Mouse (Mus musculus) kidney, embryonic 14.5 days (tissue): Measurements from ENCODE around the gene Oxnad1. TPM values are rescaled to one million over a fixed set of nuclear protein-coding genes. Genes with fewer than 3 reads are reported as not detected.
A peak's percentile ranks its signal among the peaks of the same experiment; 100 is the strongest.
"Not testable (repeated sequence)": the region's sequence is repeated elsewhere in the genome, so short reads cannot be mapped to it uniquely, and the experiment has no call there.

ENCODE experiments used
- ATAC-seq: fragments of 200-750 bp; cut with Nextera tagmentation; 2 replicates; pipeline ENCODE4 v1.8.0; 2017; ENCODE audit warnings: moderate number of reproducible peaks, mild to moderate bottlenecking, moderate TSS enrichment, moderate library complexity; ENCODE audit not compliant: low FRiP score, low TSS enrichment
- H3K27ac ChIP-seq: fragments of 300-500 bp; sonication (generic); 2 replicates; pipeline ENCODE4 v1.5.1; 2014; ENCODE audit warnings: low read depth, mild to moderate bottlenecking, low read length, moderate library complexity, mixed read lengths
- H3K27me3 ChIP-seq: fragments of 300-500 bp; sonication (generic); 2 replicates; pipeline ENCODE4 v1.6.1; 2014; ENCODE audit warnings: mild to moderate bottlenecking, low read length; ENCODE audit not compliant: control insufficient read depth, insufficient read depth
- H3K36me3 ChIP-seq: fragments of 300-500 bp; sonication (generic); 2 replicates; pipeline ENCODE4 v1.6.1; 2014; ENCODE audit warnings: low read length, mixed read lengths; ENCODE audit not compliant: control insufficient read depth, insufficient read depth
- H3K4me1 ChIP-seq: fragments of 300-500 bp; sonication (generic); 2 replicates; pipeline ENCODE4 v1.6.1; 2014; ENCODE audit warnings: low read length, mixed read lengths; ENCODE audit not compliant: control insufficient read depth, insufficient read depth
- H3K4me2 ChIP-seq: fragments of 300-500 bp; sonication (generic); replicated peaks from 2 replicates; pipeline ENCODE4 v1.6.1; 2014; ENCODE audit warnings: low read depth, mild to moderate bottlenecking, low read length
- H3K4me3 ChIP-seq: fragments of 300-500 bp; sonication (generic); 2 replicates; pipeline ENCODE4 v1.5.1; 2014; ENCODE audit warnings: mild to moderate bottlenecking, low read length
- H3K9ac ChIP-seq: fragments of 300-500 bp; sonication (generic); 2 replicates; pipeline ENCODE4 v1.6.1; 2014; ENCODE audit warnings: low read depth, mild to moderate bottlenecking, low read length, moderate library complexity
- H3K9me3 ChIP-seq: fragments of 300-500 bp; sonication (generic); 2 replicates; pipeline ENCODE4 v1.6.1; 2016; ENCODE audit warnings: low read length; ENCODE audit not compliant: control insufficient read depth
- WGBS: fragments of 180-500 bp; shearing (Covaris S2); extraction: QIAGEN DNeasy Blood & Tissue Kit; methylation state at CpG from one replicate; pipeline ENCODE4 v1.1.7; 2014; 5-methylcytosine and 5-hydroxymethylcytosine counted together
- polyA plus RNA-seq: library from polyadenylated mRNA; unstranded; fragments of >200 nt; fragmentation: Nextera tagmentation; extraction: Ambion mirVana; gene quantifications from 2 replicates; pipeline ENCODE4 v1.2.1, GENCODE M21; 2014

The Oxnad1 gene
- polyA plus RNA-seq, 1 experiment from 2014 or later = 33.6 TPM

GRCm38 (mm10) chr14:32083466-32083865 is 1.7 kb upstream of the Oxnad1 start:
- H3K27me3 ChIP-seq = no peaks in the 10 kb centered on the region
- WGBS = 88% methylated on average over 2 of the region's 2 CpGs
- no peak for ATAC-seq

GRCm38 (mm10) chr14:32085486-32086201 is 470 bp downstream of the Oxnad1 start, which contains the start of gene Dph3:
Dph3 (minus strand) TSS chr14:32085729.
- peak within 1 kb of the TSS; percentile 73 for H3K9ac ChIP-seq
- H3K9me3 ChIP-seq = no peaks in the 10 kb centered on the region
- H3K4me3 ChIP-seq = peak within 1 kb of the TSS; percentile 66
- H3K27ac ChIP-seq = peak within 1 kb of the TSS; percentile 88
- H3K4me2 ChIP-seq = peak within 1 kb of the TSS; percentile 70
- WGBS = 0% methylated on average over 43 of the region's 43 CpGs
- peak; percentile 96 for ATAC-seq
- H3K27me3 ChIP-seq = no peaks in the 10 kb centered on the region
- H3K36me3 ChIP-seq = peaks cover 22% of the 10 kb centered on the region
- no peaks in the 10 kb centered on the region; the same call in 1 of the 2 replicates for H3K4me1 ChIP-seq

More at GRCm38 (mm10) chr14:32083466-32083865, 1.7 kb upstream of the Oxnad1 start:
- H3K9me3 ChIP-seq = no peaks in the 10 kb centered on the region
- no peak overlapping the region for H3K4me3 ChIP-seq
- no peaks in the 10 kb centered on the region for H3K4me1 ChIP-seq
- no peak overlapping the region for H3K27ac ChIP-seq
- H3K9ac ChIP-seq = no peak overlapping the region
- H3K4me2 ChIP-seq = no peak overlapping the region
- H3K36me3 ChIP-seq = peaks cover 22% of the 10 kb centered on the region

GRCm38 (mm10) chr14:32086226-32086625 is 1.1 kb downstream of the Oxnad1 start:
- Histone ChIP-seq H3K9ac (peak overlapping the region; percentile 73), H3K4me1 (peaks cover 2% of the 10 kb centered on the region), H3K36me3 (peaks cover 18% of the 10 kb centered on the region), H3K27me3 (no peaks in the 10 kb centered on the region), H3K4me3 (peak overlapping the region; percentile 66), H3K27ac (peak overlapping the region; percentile 88), H3K4me2 (peak overlapping the region; percentile 70), H3K9me3 (no peaks in the 10 kb centered on the region)
- ATAC-seq = no peak
- WGBS = 14% methylated on average over 8 of the region's 8 CpGs

- 86% methylated on average over 7 of the region's 7 CpGs for WGBS
- H3K9ac ChIP-seq, ATAC-seq, H3K27ac ChIP-seq, H3K4me3 ChIP-seq, H3K27me3 ChIP-seq, H3K4me2 ChIP-seq, H3K9me3 ChIP-seq, H3K4me1 ChIP-seq, H3K36me3 ChIP-seq: not testable (repeated sequence)
Measured at GRCm38 (mm10) chr14:32087584-32088248, 2.5 kb downstream of the Oxnad1 start.

- H3K9me3 ChIP-seq = no peaks in the 10 kb centered on the region
- peaks cover 35% of the 10 kb centered on the region for H3K36me3 ChIP-seq
- H3K4me3 ChIP-seq = no peak overlapping the region
- 0 out of 2 replicates have a peak overlapping the region, but pooled peaks have one; percentile 0 for H3K4me2 ChIP-seq
- peaks cover 6% of the 10 kb centered on the region for H3K4me1 ChIP-seq
- 15% methylated on average over 4 of the region's 4 CpGs for WGBS
- ATAC-seq = peak; percentile 82
- no peak overlapping the region for H3K9ac ChIP-seq
- no peaks in the 10 kb centered on the region for H3K27me3 ChIP-seq
- peak overlapping the region; percentile 52 for H3K27ac ChIP-seq
Measured at GRCm38 (mm10) chr14:32091124-32091523, 6.0 kb downstream of the Oxnad1 start.

- Histone ChIP-seq H3K4me2 (0 out of 2 replicates have a peak overlapping the region, but pooled peaks have one; percentile 0), H3K9ac (peak overlapping the region; percentile 29; the same call in 1 of the 2 replicates), H3K4me3 (no peak overlapping the region), H3K9me3 (no peaks in the 10 kb centered on the region), H3K4me1 (peaks cover 6% of the 10 kb centered on the region), H3K36me3 (peaks cover 40% of the 10 kb centered on the region), H3K27me3 (no peaks in the 10 kb centered on the region), H3K27ac (peak overlapping the region; percentile 56)
- 0 out of 2 replicates have a peak, but pooled peaks have one; percentile 2 for ATAC-seq
- 56% methylated on average over 4 of the region's 4 CpGs for WGBS
Measured at GRCm38 (mm10) chr14:32091704-32092103, 6.5 kb downstream of the Oxnad1 start.

GRCm38 (mm10) chr14:32093018-32093417 is 7.8 kb downstream of the Oxnad1 start:
- no peak overlapping the region for H3K9ac ChIP-seq
- H3K27ac ChIP-seq = no peak overlapping the region
- ATAC-seq = no peak
- 72% methylated on average over 1 of the region's 1 CpGs for WGBS
- no peaks in the 10 kb centered on the region for H3K27me3 ChIP-seq
- no peaks in the 10 kb centered on the region for H3K9me3 ChIP-seq
- no peak overlapping the region for H3K4me2 ChIP-seq
- no peak overlapping the region for H3K4me3 ChIP-seq
- peaks cover 6% of the 10 kb centered on the region for H3K4me1 ChIP-seq
- H3K36me3 ChIP-seq = peaks cover 53% of the 10 kb centered on the region

- ATAC-seq = no peak
- no peak overlapping the region for H3K4me3 ChIP-seq
- 79% methylated on average over 11 of the region's 11 CpGs for WGBS
- H3K27me3 ChIP-seq = no peaks in the 10 kb centered on the region
- peaks cover 59% of the 10 kb centered on the region for H3K36me3 ChIP-seq
- peaks cover 6% of the 10 kb centered on the region for H3K4me1 ChIP-seq
- no peak overlapping the region for H3K9ac ChIP-seq
- H3K9me3 ChIP-seq = no peaks in the 10 kb centered on the region
- H3K4me2 ChIP-seq = no peak overlapping the region
- H3K27ac ChIP-seq = no peak overlapping the region
Measured at GRCm38 (mm10) chr14:32093500-32094117, 8.4 kb downstream of the Oxnad1 start.
